Mouse (Mus musculus): ENCODE results near the gene 1600002K03Rik. TPM values are rescaled to one million over a fixed set of nuclear protein-coding genes. Genes with fewer than 3 reads are reported as not detected.
A peak's percentile ranks its signal among the peaks of the same experiment; 100 is the strongest.

1600002K03Rik gene
- polyA plus RNA-seq, 1 experiment from 2014 or later, result 23.6 TPM

GRCm38 (mm10) chr10:80139975-80140665, 32.6 kb upstream of the 1600002K03Rik start:
- Histone ChIP-seq H3K9me3 (ENCODE audit: control insufficient read depth, low read length) (no peaks in the 10 kb centered on the region), H3K9ac (ENCODE audit: low read depth, low read length) (no peak overlapping the region), H3K36me3 (ENCODE audit: control insufficient read depth, insufficient read depth, low read length) (peaks cover 9% of the 10 kb centered on the region; the same call in 1 of the 2 replicates), H3K4me1 (ENCODE audit: control insufficient read depth, insufficient read depth, low read length) (peaks cover 57% of the 10 kb centered on the region), H3K27ac (ENCODE audit: low read length) (no peak overlapping the region), H3K4me2 (ENCODE audit: low read depth, low read length) (no peak overlapping the region), H3K4me3 (ENCODE audit: low read length) (no peak overlapping the region), H3K27me3 (replicated peaks; ENCODE audit: control insufficient read depth, insufficient read depth, low read length) (peaks cover 14% of the 10 kb centered on the region; the same call in 1 of the 2 replicates)
- ATAC-seq, result no peak
- WGBS, result 75% methylated on average over 11 of the region's 11 CpGs

- Histone ChIP-seq H3K4me1 (ENCODE audit: control insufficient read depth, insufficient read depth, low read length) (peaks cover 62% of the 10 kb centered on the region), H3K27me3 (replicated peaks; ENCODE audit: control insufficient read depth, insufficient read depth, low read length) (peaks cover 14% of the 10 kb centered on the region; the same call in 1 of the 2 replicates), H3K4me3 (ENCODE audit: low read length) (peak within 1 kb of the TSS; percentile 67), H3K9ac (ENCODE audit: low read depth, low read length) (peak within 1 kb of the TSS; percentile 78), H3K36me3 (ENCODE audit: control insufficient read depth, insufficient read depth, low read length) (peaks cover 10% of the 10 kb centered on the region; the same call in 1 of the 2 replicates), H3K4me2 (ENCODE audit: low read depth, low read length) (peak within 1 kb of the TSS; percentile 98), H3K9me3 (ENCODE audit: control insufficient read depth, low read length) (no peaks in the 10 kb centered on the region), H3K27ac (ENCODE audit: low read length) (peak within 1 kb of the TSS; percentile 80)
- no peak for ATAC-seq
- 64% methylated on average over 10 of the region's 10 CpGs for WGBS
These were observed 32.1 kb upstream of the 1600002K03Rik start, which contains the start of gene Cbarp for GRCm38 (mm10) chr10:80140666-80141035. Cbarp (minus strand) TSS chr10:80140835.

- peak overlapping the region; percentile 80 for H3K27ac ChIP-seq (ENCODE audit: low read length)
- peak overlapping the region; percentile 72 for H3K4me2 ChIP-seq (ENCODE audit: low read depth, low read length)
- peaks cover 15% of the 10 kb centered on the region; the same call in 1 of the 2 replicates for H3K36me3 ChIP-seq (ENCODE audit: control insufficient read depth, insufficient read depth, low read length)
- peak; percentile 66 for ATAC-seq
- H3K9ac ChIP-seq (ENCODE audit: low read depth, low read length), result peak overlapping the region; percentile 67
- peak overlapping the region; percentile 67 for H3K4me3 ChIP-seq (ENCODE audit: low read length)
- under 1% methylated on average over 29 of the region's 29 CpGs for WGBS
- no peaks in the 10 kb centered on the region for H3K9me3 ChIP-seq (ENCODE audit: control insufficient read depth, low read length)
- H3K27me3 ChIP-seq (replicated peaks; ENCODE audit: control insufficient read depth, insufficient read depth, low read length), result peaks cover 12% of the 10 kb centered on the region; the same call in 1 of the 2 replicates
- H3K4me1 ChIP-seq (ENCODE audit: control insufficient read depth, insufficient read depth, low read length), result peaks cover 68% of the 10 kb centered on the region
These were observed 31.5 kb upstream of the 1600002K03Rik start for GRCm38 (mm10) chr10:80141243-80141642.

- no peaks in the 10 kb centered on the region for H3K9me3 ChIP-seq (ENCODE audit: control insufficient read depth, low read length)
- H3K4me1 ChIP-seq (ENCODE audit: control insufficient read depth, insufficient read depth, low read length), result peaks cover 70% of the 10 kb centered on the region
- under 1% methylated on average over 43 of the region's 43 CpGs for WGBS
- H3K27me3 ChIP-seq (replicated peaks; ENCODE audit: control insufficient read depth, insufficient read depth, low read length), result peaks cover 7% of the 10 kb centered on the region; the same call in 1 of the 2 replicates
- peaks cover 15% of the 10 kb centered on the region; the same call in 1 of the 2 replicates for H3K36me3 ChIP-seq (ENCODE audit: control insufficient read depth, insufficient read depth, low read length)
- H3K4me2 ChIP-seq (ENCODE audit: low read depth, low read length), result peak overlapping the region; percentile 87
- H3K27ac ChIP-seq (ENCODE audit: low read length), result peak overlapping the region; percentile 90
- peak; percentile 79 for ATAC-seq
- H3K9ac ChIP-seq (ENCODE audit: low read depth, low read length), result peak overlapping the region; percentile 88
- H3K4me3 ChIP-seq (ENCODE audit: low read length), result peak overlapping the region; percentile 67
These were observed 30.8 kb upstream of the 1600002K03Rik start for GRCm38 (mm10) chr10:80141786-80142529.

GRCm38 (mm10) chr10:80142530-80142925, 30.2 kb upstream of the 1600002K03Rik start:
- no peaks in the 10 kb centered on the region for H3K9me3 ChIP-seq (ENCODE audit: control insufficient read depth, low read length)
- H3K9ac ChIP-seq (ENCODE audit: low read depth, low read length), result peak overlapping the region; percentile 88
- ATAC-seq, result peak; percentile 16
- H3K4me2 ChIP-seq (ENCODE audit: low read depth, low read length), result peak overlapping the region; percentile 87
- 0 out of 2 replicates have a peak, but pooled peaks cover 5% of the 10 kb centered on the region for H3K27me3 ChIP-seq (replicated peaks; ENCODE audit: control insufficient read depth, insufficient read depth, low read length)
- WGBS, result under 1% methylated on average over 15 of the region's 15 CpGs
- peaks cover 15% of the 10 kb centered on the region; the same call in 1 of the 2 replicates for H3K36me3 ChIP-seq (ENCODE audit: control insufficient read depth, insufficient read depth, low read length)
- H3K4me3 ChIP-seq (ENCODE audit: low read length), result peak overlapping the region; percentile 67
- H3K27ac ChIP-seq (ENCODE audit: low read length), result peak overlapping the region; percentile 90
- peaks cover 71% of the 10 kb centered on the region for H3K4me1 ChIP-seq (ENCODE audit: control insufficient read depth, insufficient read depth, low read length)

GRCm38 (mm10) chr10:80143664-80144063, 29.1 kb upstream of the 1600002K03Rik start:
- 93% methylated on average over 7 of the region's 7 CpGs for WGBS
- no peak overlapping the region for H3K27ac ChIP-seq (ENCODE audit: low read length)
- 0 out of 2 replicates have a peak overlapping the region, but pooled peaks have one; percentile 0 for H3K4me3 ChIP-seq (ENCODE audit: low read length)
- no peak for ATAC-seq
- no peaks in the 10 kb centered on the region for H3K27me3 ChIP-seq (replicated peaks; ENCODE audit: control insufficient read depth, insufficient read depth, low read length)
- H3K9me3 ChIP-seq (ENCODE audit: control insufficient read depth, low read length), result no peaks in the 10 kb centered on the region
- peaks cover 15% of the 10 kb centered on the region; the same call in 1 of the 2 replicates for H3K36me3 ChIP-seq (ENCODE audit: control insufficient read depth, insufficient read depth, low read length)
- H3K9ac ChIP-seq (ENCODE audit: low read depth, low read length), result no peak overlapping the region
- H3K4me2 ChIP-seq (ENCODE audit: low read depth, low read length), result peak overlapping the region; percentile 87; the same call in 1 of the 2 replicates
- peaks cover 64% of the 10 kb centered on the region for H3K4me1 ChIP-seq (ENCODE audit: control insufficient read depth, insufficient read depth, low read length)

- Histone ChIP-seq H3K27ac (ENCODE audit: low read length) (0 out of 2 replicates have a peak overlapping the region, but pooled peaks have one; percentile 33), H3K4me1 (ENCODE audit: control insufficient read depth, insufficient read depth, low read length) (peaks cover 63% of the 10 kb centered on the region), H3K4me2 (ENCODE audit: low read depth, low read length) (no peak overlapping the region), H3K36me3 (ENCODE audit: control insufficient read depth, insufficient read depth, low read length) (peaks cover 15% of the 10 kb centered on the region; the same call in 1 of the 2 replicates), H3K27me3 (replicated peaks; ENCODE audit: control insufficient read depth, insufficient read depth, low read length) (no peaks in the 10 kb centered on the region), H3K4me3 (ENCODE audit: low read length) (no peak overlapping the region), H3K9me3 (ENCODE audit: control insufficient read depth, low read length) (no peaks in the 10 kb centered on the region), H3K9ac (ENCODE audit: low read depth, low read length) (no peak overlapping the region)
- 91% methylated on average over 12 of the region's 12 CpGs for WGBS
- no peak for ATAC-seq
These were observed 28.6 kb upstream of the 1600002K03Rik start for GRCm38 (mm10) chr10:80144159-80144558.

GRCm38 (mm10) chr10:80144864-80145838, 27.6 kb upstream of the 1600002K03Rik start:
- 0 out of 2 replicates have a peak overlapping the region, but pooled peaks have one; percentile 11 for H3K4me3 ChIP-seq (ENCODE audit: low read length)
- H3K4me2 ChIP-seq (ENCODE audit: low read depth, low read length), result peak overlapping the region; percentile 56; the same call in 1 of the 2 replicates
- H3K27me3 ChIP-seq (replicated peaks; ENCODE audit: control insufficient read depth, insufficient read depth, low read length), result no peaks in the 10 kb centered on the region
- peak overlapping the region; percentile 87; the same call in 1 of the 2 replicates for H3K9ac ChIP-seq (ENCODE audit: low read depth, low read length)
- H3K9me3 ChIP-seq (ENCODE audit: control insufficient read depth, low read length), result no peaks in the 10 kb centered on the region
- H3K36me3 ChIP-seq (ENCODE audit: control insufficient read depth, insufficient read depth, low read length), result peaks cover 18% of the 10 kb centered on the region
- H3K27ac ChIP-seq (ENCODE audit: low read length), result peak overlapping the region; percentile 100
- 72% methylated on average over 20 of the region's 20 CpGs for WGBS
- H3K4me1 ChIP-seq (ENCODE audit: control insufficient read depth, insufficient read depth, low read length), result peaks cover 56% of the 10 kb centered on the region
- ATAC-seq, result no peak
